Mouse (Mus musculus): ENCODE data around the gene Ppme1. TPM values are rescaled to one million over a fixed set of nuclear protein-coding genes. Genes with fewer than 3 reads are reported as not detected.

Gene Ppme1
- total RNA-seq, 2 experiments from 2014 or later: 25.1 to 26.8 TPM

DNA sequence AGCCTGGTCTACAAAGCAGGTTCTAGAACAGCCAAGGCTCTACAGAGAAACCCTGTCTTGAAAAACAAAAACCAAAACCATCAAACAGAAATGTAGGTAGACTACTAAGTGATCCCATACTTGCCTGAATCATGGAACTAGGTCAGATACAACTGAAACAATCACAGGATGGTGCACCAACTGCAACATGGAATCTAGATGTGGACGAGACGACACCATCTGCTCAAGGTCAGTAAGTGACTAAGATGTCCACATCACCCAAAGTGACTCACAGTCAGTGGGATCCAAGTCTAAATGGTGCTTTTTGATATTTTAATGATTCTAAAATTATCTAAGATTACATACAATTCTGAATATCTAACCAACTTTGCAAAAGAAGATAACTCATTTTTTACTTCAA is 36.2 kb downstream of the Ppme1 start:
- intact Hi-C loops (cut with DNase I; ENCODE audit: low total_unique reads): no loop called here
- DNase-seq: no peak

DNA sequence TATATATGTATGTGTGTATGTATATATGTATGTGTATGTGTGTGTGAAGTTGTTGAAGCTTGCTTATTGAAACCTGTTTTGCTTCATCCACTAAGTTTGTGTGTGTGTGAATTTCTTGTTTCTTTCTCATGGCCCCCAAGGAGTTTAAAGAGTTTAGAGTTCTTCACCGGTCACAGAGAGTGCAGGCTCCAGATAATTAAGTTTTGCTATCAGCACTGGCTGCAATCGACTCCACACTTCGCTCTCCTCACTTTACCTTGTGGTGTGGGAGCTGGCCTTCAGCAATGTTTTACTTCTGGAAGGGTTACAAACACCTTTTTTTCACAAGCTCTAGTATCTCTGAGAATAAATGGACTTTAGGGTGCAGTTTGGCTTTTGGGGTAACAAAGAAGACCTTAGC is 40.8 kb downstream of the Ppme1 start:
- no peak for DNase-seq
- intact Hi-C loops (cut with DNase I; ENCODE audit: low total_unique reads): no loop called here

DNA sequence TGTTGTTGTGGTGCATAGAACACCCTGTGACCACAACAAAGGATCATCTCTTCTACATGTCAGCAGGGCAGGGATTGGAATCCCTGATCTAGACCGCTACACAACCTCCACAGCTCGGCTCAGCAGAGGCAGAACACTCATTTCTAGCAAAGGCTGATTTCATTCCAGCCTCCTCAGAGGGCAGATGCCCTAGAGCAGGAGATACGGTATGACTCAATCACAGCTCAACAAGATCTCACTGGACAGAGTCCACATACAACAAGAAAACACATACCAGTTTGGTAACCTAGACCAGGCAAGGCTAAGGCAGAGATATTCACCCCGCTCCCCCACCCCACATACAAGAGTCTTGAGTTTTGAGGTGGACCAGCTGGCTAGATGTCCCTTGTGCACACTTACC is 43.5 kb downstream of the Ppme1 start:
- DNase-seq: no peak
- intact Hi-C loops (cut with DNase I; ENCODE audit: low total_unique reads): loop anchor here (5.0 kb wide), 1 partner anchor 46 kb away; no protein-coding TSS in a partner anchor

DNA sequence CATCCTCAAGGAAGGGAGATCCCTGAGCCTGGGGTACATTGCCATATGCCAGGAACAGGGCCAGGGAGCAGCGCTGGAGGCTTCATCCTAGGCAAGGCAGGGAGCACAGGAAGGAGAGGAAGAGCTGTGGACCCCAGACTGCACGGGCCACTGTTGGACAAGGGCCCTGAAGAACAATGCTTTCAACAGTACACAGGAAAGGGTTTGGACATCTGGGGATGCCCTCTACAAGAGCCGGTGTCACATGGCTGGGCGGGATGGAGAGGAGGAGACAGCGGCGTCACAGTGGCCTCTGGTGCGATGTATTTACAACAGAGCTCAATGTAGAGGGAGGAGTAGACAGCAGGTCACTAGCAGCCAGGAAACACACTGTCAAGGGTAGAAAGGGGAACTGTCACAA is 44.6 kb downstream of the Ppme1 start:
- DNase-seq: no peak
- intact Hi-C loops (cut with DNase I; ENCODE audit: low total_unique reads): loop anchor here (5.0 kb wide), 1 partner anchor 45 kb away; no protein-coding TSS in a partner anchor

DNA sequence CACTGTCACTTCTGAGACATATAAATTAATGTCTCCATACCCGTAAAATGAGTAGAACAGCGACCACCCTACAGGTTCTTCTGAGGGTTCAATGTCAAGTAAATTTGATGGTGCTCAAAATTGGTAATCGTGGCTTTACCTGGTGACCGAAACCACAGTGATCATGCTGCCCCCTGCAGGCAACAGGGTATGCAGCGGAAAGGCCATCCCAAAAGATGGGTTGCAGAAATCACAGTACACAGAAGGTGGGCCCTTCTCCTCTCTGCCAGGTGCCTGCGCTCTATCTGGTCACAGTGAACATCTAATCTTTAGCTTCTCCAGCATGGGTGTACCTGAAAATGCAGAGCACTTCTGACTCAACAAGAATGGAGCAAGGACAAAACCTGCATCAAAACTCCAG is 46.6 kb downstream of the Ppme1 start:
- DNase-seq: peak; percentile 29
- intact Hi-C loops (cut with DNase I; ENCODE audit: low total_unique reads): loop anchor here (5.0 kb wide), 1 partner anchor 43 kb away; no protein-coding TSS in a partner anchor

DNA sequence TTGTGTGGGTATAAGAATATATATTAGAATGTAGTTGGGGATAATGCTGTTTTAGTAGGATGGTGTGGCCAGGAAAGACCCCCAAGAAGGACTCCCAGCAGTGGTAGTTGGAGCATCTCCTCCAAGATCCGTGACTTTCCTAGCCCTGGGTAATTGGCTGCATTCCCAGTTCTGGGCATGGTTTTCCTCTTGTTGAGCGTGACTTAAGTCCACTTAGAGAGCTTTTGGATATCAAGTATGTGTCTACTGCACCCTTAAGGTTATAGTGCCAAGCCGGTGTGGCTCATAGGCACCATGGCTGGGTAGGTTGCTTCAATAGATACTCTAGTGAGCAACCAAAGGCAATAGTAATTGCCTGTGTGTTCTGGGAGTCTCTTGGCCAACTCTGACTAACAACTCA is 48.4 kb downstream of the Ppme1 start:
- intact Hi-C loops (cut with DNase I; ENCODE audit: low total_unique reads): no loop called here

DNA sequence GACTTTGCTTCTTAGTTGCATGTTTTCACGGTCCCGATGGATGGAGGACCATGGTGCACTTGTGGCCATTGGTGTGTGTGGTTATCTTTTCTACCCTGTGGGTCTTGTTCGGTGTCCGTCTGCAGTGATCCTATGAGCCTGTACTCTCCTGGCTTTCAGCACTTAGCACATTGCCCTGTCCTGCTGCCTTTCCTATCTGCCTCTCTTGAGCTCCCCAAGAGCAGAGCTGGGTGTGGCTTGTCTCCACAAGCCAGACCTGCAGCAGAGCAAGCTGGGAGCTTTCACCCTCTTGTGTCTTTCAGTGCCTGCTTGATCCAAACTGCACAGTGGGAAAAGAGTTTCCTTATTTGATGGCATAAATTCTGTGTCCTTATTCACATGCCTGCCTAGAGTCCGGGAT is 54.6 kb downstream of the Ppme1 start:
- DNase-seq: no peak
- intact Hi-C loops (cut with DNase I; ENCODE audit: low total_unique reads): no loop called here

More for the DNA sequence above, 48.4 kb downstream of the Ppme1 start:
- DNase-seq: no peak

DNA sequence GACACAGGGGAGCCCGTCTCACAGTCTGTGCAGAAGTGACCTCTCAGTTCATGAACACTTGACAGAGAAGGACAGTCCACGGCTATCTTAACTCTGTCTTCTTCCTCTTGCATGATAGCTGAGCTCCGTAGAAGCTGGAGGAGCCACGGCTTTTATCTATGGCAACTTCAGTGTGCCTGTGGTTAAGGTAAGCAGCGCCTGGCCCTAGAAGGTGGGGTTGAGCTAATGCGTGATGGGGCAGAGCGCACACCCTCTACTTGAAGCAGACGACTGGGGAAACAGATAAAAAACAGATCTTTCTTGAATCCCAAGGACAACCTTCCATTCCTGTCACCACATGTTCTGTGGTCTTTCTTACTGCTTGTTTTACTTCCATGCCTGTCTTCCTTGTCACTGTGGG is 55.2 kb downstream of the Ppme1 start:
- DNase-seq: no peak
- intact Hi-C loops (cut with DNase I; ENCODE audit: low total_unique reads): no loop called here

DNA sequence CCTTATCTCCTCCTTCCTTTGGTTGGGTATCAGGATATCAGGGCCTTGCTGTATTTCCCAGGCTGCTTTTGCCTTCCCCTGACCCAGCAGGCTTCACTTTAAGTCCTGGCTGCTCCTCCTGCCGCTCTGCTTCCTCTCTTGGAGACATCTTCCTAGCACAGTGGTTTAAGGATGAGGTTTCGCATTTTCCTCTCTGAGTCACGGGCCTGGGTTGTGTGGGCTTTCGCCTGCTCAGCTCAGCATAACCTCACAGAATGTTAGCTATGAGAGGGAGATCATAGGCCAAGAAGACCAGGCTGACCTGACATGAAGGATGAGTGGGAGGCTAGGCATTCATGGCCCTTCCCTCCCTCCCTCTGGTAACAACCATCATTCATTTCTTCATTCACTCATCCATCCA is 59.4 kb downstream of the Ppme1 start:
- DNase-seq: no peak
- intact Hi-C loops (cut with DNase I; ENCODE audit: low total_unique reads): no loop called here

DNA sequence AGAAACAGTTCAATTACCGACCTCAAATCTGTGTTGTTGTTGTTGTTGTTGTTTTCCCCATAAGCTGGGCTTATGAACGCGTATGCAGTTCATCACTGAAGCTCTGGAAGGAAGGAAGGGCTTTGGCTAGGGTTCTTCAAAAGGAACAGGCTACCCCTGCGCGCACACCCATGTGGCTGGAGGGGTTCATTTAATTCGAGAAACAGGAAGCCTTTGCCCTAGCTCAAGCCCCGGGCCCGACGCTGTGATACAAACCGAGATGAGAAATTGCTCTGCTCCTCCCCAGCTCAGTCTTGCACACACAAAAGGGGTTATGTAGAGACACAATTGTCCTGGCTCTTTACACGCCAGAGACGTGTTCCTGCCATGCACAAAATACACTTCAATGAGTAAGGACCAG is 61.8 kb downstream of the Ppme1 start:
- DNase-seq: no peak

DNA sequence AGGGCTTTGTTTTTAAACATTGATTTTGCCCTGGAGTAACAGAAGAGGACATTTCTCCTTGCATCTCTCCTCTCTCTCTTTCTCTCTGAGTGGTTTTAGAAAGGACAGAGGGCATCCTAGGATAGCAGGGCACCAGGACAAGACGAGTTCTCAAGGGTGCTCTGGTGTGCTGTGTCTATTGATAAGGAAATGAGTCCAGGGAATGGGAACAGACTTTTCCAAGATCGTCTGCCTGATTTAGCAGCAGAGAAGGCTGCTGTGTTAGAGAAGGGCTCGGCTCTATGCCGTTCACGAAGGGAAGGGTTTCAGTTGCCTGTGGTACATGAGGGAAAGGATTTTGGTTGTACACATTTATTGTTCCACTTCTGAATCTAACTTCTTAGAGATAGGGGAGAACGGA is 62.4 kb downstream of the Ppme1 start:
- intact Hi-C loops (cut with DNase I; ENCODE audit: low total_unique reads): no loop called here

More for the DNA sequence above, 61.8 kb downstream of the Ppme1 start:
- intact Hi-C loops (cut with DNase I; ENCODE audit: low total_unique reads): no loop called here

DNA sequence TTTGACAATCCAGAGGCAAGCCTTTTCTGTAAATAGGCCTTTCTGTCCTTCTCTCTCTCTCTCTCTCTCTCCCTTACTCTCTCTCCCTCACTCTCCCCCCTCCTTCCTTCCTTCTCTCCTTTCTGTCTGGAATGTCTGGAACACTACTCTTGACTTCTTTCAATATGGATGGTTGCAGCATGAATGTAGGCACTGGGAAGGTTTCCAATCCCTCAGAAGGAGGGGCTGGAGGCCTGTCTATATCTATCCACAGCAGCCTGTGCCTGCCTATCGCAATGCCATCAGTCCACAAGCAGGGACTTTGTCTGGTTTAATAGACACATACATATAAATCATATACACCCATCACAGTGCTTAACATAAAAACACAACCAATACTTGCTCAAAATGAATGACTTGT is 62.9 kb downstream of the Ppme1 start:
- no peak for DNase-seq
- intact Hi-C loops (cut with DNase I; ENCODE audit: low total_unique reads): no loop called here

More for the DNA sequence above, 62.4 kb downstream of the Ppme1 start:
- no peak for DNase-seq

DNA sequence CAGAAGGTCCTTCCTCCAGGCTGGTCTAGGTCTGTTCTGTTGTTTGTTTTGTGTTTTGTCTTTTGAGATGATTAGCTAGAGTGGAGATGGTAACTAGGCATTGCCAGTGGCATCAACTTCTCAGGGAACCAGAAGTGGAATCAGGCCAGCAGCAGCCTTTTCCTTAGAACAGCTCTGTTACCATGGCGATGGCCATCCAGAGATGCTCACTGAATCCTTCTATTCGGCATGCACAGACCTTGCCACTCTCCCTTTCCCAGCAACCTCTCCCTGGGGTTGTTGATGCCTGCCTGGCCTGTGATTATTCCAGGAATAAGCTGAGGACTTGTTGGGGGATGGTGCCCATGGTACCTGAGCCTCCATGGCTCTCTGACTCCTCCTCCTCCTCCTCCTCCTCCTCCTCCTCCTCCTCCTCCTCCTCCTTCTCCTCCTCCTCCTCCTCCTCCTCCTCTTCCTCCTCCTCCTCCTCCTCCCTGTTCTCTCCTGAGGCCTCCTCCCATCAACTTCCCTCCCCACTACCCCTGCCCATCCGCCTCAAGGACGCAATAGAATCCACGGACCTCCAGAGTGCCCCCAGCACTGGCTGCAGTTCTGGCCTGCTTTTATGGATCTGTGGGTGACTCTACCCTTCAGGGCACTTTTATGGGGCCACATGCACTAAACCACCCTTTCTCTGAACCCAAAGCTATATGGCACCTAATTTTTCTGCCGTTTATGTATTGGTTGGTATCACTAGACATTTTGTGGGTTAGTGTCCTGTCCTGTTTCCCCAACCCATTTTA is 64.0 kb downstream of the Ppme1 start:
- intact Hi-C loops (cut with DNase I; ENCODE audit: low total_unique reads): no loop called here
- no peak for DNase-seq

DNA sequence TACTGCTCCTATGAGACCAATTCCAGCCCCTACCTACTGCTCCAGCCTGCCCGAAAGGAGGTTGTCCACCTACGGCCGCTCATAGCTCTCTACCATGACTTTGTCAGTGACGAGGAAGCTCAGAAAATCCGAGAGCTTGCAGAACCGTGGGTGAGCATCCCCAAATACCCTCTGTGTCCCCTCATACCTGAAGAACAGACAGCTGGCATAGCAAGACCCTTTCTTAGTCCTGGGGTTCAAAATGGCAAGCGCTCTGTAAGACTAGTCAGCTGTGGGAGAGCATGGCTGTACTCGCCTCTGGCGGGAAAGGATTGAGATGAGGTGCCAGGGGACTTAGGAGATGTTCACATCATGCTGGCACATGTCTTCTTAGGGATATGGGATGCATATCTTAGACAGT is 66.2 kb downstream of the Ppme1 start:
- no peak for DNase-seq

DNA sequence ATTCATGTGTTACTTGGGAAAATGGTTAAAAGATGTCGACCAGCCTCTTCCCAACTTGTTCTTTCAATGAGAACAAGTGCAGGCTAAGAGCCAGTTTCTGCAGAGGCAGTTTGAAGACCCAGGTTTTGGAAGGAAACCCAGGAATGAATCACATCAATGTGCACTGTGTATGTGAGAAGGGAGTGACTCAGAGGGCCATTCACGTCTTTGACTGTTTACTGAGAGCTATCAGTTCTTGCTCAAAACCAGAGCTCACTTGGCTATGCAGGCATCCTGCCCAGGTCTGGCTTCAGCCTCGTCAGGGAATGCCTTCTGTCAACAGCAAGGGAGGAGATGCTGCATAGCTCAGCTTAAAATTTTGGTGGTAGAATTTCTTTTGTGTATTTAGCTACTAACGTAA is 69.8 kb downstream of the Ppme1 start:
- DNase-seq: peak; percentile 55
- intact Hi-C loops (cut with DNase I; ENCODE audit: low total_unique reads): no loop called here

More for the DNA sequence above, 66.2 kb downstream of the Ppme1 start:
- intact Hi-C loops (cut with DNase I; ENCODE audit: low total_unique reads): no loop called here

DNA sequence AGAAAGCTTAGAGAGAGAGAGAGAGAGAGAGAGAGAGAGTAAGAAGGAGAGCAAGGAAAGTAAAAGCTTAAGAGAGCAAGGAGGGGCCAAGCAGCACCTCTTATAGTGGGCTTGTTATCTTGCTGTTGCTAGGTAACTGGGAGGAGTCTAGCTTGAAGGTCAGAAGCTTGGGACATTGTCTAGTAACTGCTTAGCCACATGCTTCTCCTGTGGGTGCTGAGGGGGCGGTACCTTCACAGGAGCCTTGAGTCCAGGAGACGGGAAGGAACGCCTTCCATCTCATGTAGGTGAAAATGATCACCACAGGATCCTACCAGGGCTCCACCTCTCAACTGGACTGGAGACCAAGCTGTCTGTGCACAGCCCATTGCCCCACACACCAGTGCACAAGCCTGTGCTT is 70.7 kb downstream of the Ppme1 start:
- DNase-seq: no peak
- intact Hi-C loops (cut with DNase I; ENCODE audit: low total_unique reads): no loop called here

DNA sequence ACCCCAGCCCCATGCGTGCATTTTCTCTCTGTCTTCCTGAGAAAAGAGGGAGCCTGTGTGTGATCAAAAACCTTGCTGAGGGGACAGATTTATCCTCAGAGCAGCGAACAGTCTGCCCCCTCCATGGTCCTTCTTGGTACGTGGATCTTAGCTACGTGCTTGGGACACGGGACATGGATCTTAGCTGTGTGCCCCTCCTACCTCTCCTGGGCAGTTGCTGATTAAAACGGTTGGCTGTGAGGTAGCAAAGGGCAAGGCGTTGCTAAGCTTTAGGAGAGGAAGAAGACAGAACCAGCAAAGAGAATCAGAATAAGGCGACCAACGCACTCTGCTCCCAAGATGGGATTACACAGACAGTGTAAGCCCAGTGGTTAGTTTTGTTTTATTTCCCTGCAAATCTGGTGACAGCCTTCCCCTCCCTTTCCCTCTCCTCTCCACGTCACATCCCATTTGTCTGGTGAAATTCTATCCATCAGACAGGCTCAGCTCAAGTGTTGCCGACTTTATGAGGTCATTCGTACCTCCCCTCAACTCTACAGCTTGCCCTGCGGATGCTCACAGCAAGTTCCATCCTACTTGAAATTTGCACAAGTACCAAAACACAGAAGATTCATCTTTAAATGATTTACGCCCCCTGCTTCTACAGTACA is 73.1 kb downstream of the Ppme1 start:
- intact Hi-C loops (cut with DNase I; ENCODE audit: low total_unique reads): no loop called here
- no peak for DNase-seq

DNA sequence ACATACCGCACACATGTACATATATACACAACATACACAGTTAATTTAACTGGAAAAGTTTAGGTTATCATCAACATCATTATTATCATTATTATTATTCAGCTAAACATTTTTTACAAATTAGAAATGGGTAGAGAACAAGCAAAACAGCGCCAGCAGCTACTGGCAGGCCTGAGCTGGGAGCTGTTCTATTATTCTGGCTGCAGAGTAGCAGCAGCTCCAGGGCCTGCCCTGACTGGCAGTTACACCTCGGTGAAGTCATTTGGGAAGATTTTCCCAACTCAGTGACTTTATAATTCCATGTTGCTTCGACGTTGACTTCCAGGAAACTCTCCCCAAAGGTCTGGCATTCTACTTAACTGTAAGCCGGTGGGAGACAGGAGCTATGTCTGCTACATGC is 75.4 kb downstream of the Ppme1 start:
- intact Hi-C loops (cut with DNase I; ENCODE audit: low total_unique reads): no loop called here
- no peak for DNase-seq

DNA sequence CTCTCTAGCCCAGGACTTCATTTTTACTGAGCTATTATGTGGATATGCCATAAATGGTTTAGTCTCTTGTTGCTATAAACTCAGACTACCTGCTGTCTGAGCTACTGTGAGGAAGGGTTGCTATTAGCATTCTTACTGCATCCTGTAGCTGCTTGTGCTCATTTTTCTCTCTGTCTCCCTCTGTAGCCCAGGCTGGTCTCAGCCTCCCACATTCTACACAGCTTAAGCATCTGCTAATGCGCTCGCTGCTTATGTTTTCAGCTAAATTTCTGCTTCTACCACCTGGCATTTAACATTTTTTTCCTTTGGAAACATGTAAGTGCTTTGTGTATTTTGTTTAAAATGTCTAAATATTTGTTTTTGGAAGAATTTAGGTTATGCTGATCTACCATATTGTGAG is 76.4 kb downstream of the Ppme1 start:
- DNase-seq: no peak
- intact Hi-C loops (cut with DNase I; ENCODE audit: low total_unique reads): no loop called here

DNA sequence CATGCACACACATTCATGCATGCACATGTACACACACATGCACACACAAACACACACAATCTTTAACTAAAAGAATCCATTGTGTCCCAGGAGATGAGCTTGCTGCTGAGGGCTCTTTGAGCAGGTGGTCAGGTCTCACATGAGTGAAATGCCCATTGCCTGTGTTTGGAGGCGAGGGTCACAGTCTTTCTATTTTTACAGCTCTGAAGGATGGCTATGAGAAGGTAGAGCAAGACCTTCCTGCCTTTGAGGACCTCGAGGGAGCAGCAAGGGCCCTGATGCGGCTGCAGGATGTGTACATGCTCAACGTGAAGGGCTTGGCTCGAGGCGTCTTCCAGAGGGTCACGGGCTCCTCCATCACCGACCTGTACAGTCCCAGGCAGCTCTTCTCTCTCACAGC is 78.6 kb downstream of the Ppme1 start:
- no peak for DNase-seq
- intact Hi-C loops (cut with DNase I; ENCODE audit: low total_unique reads): no loop called here

DNA sequence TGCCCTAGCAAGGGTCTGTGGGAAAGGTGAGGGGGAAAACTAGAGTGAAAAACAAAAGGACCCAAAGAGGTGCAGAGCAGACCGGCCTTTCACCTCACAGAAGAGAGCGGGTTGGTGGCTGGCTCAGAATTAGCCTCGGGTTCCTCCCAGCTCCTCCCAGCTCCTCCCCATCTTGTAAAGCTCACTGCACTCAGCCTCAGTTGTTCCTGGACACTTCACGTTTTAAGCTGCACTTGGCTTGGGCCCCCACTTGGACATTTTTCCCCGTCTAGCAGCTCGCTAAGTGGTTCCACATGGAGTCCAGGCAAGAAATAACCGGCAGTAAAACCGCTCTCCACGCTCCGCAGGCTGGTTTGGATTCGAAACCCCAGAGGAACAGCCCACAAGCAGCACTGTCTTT is 83.5 kb downstream of the Ppme1 start:
- intact Hi-C loops (cut with DNase I; ENCODE audit: low total_unique reads): no loop called here
- DNase-seq: peak; percentile 55
